Mouse (Mus musculus) cortical plate, adult 2 months (tissue): ENCODE measurements around the gene Fancg. TPM values are rescaled to one million over a fixed set of nuclear protein-coding genes. Genes with fewer than 3 reads are reported as not detected.
"Not testable (repeated sequence)": the region's sequence is repeated elsewhere in the genome, so short reads cannot be mapped to it uniquely, and the experiment has no call there.

Experiments
- H3K27ac ChIP-seq: fragments of 200-500 bp; 2 replicates; pipeline ENCODE4 v1.5.1; 2012; ENCODE audit warnings: low read length, control low read depth, inconsistent platforms; ENCODE audit not compliant: insufficient read depth
- H3K4me1 ChIP-seq: fragments of 200-500 bp; 2 replicates; pipeline ENCODE4 v1.6.1; 2011; ENCODE audit warnings: low read length; ENCODE audit not compliant: control insufficient read depth, insufficient read depth
- H3K4me3 ChIP-seq: fragments of 200-500 bp; 2 replicates; pipeline ENCODE4 v1.5.1; 2011; ENCODE audit warnings: mild to moderate bottlenecking, low read length, control low read depth; ENCODE audit not compliant: insufficient read depth
- CTCF ChIP-seq: fragments of 200-500 bp; IDR thresholded peaks from 2 replicates; pipeline ENCODE4 v1.5.1; 2011; ENCODE audit warnings: mild to moderate bottlenecking, control low read depth, low read length; ENCODE audit not compliant: insufficient read depth; ENCODE audit errors: extremely low read depth
- POLR2A ChIP-seq: fragments of 200-500 bp; IDR thresholded peaks from 2 replicates; pipeline ENCODE4 v1.6.1; 2011; ENCODE audit warnings: mild to moderate bottlenecking, low read length, control low read depth; ENCODE audit not compliant: insufficient read depth; ENCODE audit errors: extremely low read depth
- polyA plus RNA-seq: library from polyadenylated mRNA; depleted of rRNA; stranded (reverse); fragments of >200 nt; gene quantifications from 2 replicates; pipeline ENCODE4 v1.2.3, GENCODE M21; 2012

The Fancg gene
- polyA plus RNA-seq, 1 experiment, result 25.0 TPM

- Histone ChIP-seq H3K4me1 (peaks cover 4% of the 10 kb centered on the region; the same call in 1 of the 2 replicates), H3K4me3 (no peak overlapping the region), H3K27ac (no peak overlapping the region)
- no peak for TF ChIP-seq POLR2A
Observed at GRCm38 (mm10) chr4:43002756-43003439, 7.4 kb downstream of the Fancg start.

DNA sequence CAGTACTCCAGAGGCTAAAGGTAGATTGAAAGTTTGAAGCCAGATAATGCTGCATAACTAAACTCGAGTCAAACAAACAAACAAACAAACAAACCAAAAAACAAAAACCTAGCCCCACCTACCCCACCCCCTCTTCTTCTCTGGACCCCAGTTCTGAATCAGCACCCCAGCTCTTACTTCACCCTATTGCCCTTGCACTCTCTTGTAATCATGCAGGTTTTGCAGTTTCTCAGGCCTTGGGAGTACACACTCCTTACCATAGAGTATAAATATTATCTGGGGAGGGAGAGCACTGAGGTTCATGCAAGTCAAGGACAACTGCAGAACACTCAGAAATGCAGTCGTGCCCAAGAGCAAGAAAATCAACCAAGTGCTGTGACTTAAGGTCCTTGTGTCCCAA is 9.0 kb downstream of the Fancg start:
- TF ChIP-seq POLR2A (no peak), CTCF (no peak)
- Histone ChIP-seq H3K4me1 (peaks cover 4% of the 10 kb centered on the region; the same call in 1 of the 2 replicates), H3K27ac (no peak overlapping the region), H3K4me3 (no peak overlapping the region)

DNA sequence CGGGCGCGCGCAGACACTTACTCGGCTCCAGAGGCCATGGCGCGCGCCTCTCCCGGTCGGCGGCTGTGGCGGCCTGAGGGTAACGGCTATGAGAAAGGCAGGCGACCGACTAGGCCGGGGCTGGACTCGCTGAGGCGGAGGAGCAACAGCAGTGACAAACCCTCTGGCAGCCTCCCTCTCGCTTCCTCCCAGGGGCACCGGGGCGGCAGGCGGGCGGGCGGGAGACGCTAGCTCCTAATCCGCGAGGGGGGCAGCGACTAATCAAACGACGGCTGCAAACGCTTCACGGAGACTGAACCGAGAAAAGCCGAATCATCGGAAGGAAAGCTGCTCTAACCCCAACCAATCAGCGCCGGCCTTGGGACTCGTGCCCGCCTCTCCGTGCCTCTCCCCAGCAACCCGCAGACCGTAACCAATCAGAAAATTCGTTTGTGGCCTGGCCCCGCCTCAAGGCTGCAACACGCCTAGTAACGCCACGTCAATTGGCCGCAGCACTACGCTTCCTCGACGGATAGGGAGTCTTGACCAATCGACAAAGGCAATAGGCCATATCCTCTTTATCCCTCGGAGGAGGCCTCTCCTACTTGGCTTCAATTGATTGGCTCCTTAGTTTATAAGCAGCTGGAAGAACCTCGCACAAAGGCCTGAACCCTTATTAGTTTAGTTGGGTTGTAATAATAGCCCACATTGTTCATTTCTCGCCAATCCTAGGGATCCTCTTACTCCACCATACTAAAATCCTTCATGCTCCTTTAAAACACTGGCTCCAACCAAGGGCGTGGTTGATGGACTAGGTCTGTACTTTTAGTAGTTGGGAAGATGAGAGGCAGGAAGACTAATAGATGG is 9.9 kb downstream of the Fancg start, which contains the start of gene Vcp:
Gene Vcp (minus strand): TSS at position 367 of the 846 bp plus-strand sequence.
- peak; percentile 55; the same call in 1 of the 2 replicates for TF ChIP-seq POLR2A
- H3K4me1 ChIP-seq, result not testable (repeated sequence)

GRCm38 (mm10) chr4:42999451-43000140 is 10.7 kb downstream of the Fancg start:
- TF ChIP-seq POLR2A (no peak), CTCF (no peak)

More for the DNA sequence above, 9.9 kb downstream of the Fancg start, which contains the start of gene Vcp:
- Histone ChIP-seq H3K27ac (peak within 1 kb of the TSS; percentile 98), H3K4me3 (peak within 1 kb of the TSS; percentile 92)

DNA sequence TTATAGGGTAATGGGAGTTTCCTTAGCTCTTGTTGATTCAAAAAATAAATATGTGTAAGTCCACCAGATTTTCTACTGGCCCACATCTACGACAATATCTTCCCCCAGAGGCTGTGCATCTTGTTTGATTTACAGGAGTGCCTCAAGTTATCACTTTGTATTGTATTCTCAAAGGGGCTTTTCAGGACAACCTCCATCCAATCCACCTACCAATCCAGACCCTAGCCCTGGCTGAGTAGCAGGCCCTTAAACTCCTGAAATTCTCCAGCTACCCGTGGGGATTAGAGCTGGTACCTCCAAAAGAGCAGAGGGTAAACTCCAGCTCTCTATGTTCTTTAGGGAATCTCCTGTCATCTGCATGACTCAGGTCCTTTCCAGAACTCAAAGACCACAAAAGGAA is 12.3 kb downstream of the Fancg start:
- H3K4me1 ChIP-seq, result peaks cover 4% of the 10 kb centered on the region; the same call in 1 of the 2 replicates
- no peak overlapping the region; the same call in 1 of the 2 replicates for H3K4me3 ChIP-seq
- no peak for TF ChIP-seq CTCF
- no peak for TF ChIP-seq POLR2A
- no peak overlapping the region for H3K27ac ChIP-seq

More at GRCm38 (mm10) chr4:42999451-43000140, 10.7 kb downstream of the Fancg start:
- Histone ChIP-seq H3K4me1 (peaks cover 4% of the 10 kb centered on the region; the same call in 1 of the 2 replicates), H3K27ac (peak overlapping the region; percentile 98), H3K4me3 (peak overlapping the region; percentile 92)

DNA sequence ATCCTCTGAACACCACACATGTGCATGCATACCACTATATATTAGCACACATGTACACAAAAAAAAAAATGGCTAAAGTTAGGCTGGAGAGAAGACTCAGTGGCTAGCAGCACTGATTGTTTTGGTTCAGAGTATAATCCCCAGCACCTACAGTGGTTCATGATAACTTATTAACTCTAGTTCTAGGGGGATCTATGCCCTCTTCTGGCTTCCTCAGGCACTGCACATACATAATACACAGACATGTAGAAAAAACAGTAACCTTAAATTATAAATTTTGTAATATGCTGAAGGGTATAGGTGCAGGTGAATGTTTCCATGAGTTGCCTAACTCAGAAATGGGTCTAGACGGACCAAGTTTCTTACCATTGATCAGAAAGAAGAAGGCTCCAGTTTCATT is 22.0 kb downstream of the Fancg start:
- TF ChIP-seq POLR2A, result no peak
- TF ChIP-seq CTCF, result no peak

DNA sequence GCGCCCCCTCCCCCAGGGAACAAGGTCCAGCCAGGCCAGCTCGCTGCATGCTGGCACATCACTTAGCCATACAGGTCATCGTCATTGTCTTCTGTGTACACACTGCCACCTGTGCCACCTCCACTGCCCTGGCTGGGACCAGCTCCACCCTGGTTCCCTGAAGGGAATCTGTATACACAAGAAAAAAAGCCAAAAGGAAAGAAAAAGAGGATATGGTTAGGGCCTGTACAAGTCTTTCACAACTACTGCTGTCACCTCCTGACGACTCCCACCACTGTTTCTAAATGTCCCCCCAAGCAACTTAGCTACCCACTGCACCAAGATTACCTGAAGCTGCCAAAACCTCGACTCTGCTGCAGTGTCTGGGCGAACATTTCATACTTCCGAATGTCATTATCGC is 29.8 kb downstream of the Fancg start:
- not testable (repeated sequence) for H3K27ac ChIP-seq, H3K4me3 ChIP-seq, H3K4me1 ChIP-seq

More for the DNA sequence above, 22.0 kb downstream of the Fancg start:
- Histone ChIP-seq H3K27ac (no peak overlapping the region), H3K4me1 (no peaks in the 10 kb centered on the region), H3K4me3 (no peak overlapping the region)

DNA sequence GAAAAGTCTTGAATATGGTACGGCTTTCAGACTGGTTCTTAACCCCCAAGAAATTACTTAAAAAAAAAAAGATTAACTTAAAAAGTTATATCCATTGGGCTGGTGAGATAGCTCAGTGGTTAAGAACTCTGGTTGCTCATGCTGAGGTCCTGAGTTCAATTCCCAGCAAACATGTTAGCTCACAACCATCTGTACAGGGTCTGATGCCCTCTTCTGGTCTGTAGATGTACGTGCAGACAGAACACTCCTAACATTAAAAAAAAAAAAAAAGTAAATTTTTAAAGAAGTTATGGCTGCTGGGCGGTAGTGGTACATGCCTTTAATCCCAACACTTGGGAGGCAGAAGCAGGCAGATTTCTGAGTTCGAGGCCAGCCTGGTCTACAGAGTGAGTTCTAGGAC is 32.2 kb downstream of the Fancg start:
- peak; percentile 17; the same call in 1 of the 2 replicates for TF ChIP-seq CTCF
- TF ChIP-seq POLR2A, result no peak
- H3K27ac ChIP-seq, result no peak overlapping the region
- H3K4me1 ChIP-seq, result no peaks in the 10 kb centered on the region
- H3K4me3 ChIP-seq, result no peak overlapping the region

- no peak overlapping the region for H3K4me3 ChIP-seq
- H3K4me1 ChIP-seq, result no peaks in the 10 kb centered on the region
- TF ChIP-seq POLR2A (no peak), CTCF (no peak)
- H3K27ac ChIP-seq, result no peak overlapping the region
Observed at GRCm38 (mm10) chr4:42973868-42974267, 36.4 kb downstream of the Fancg start.
